Mouse (Mus musculus) liver, adult 2 months (tissue): ENCODE measurements around the gene Rplp2.

Experiments
- CTCF ChIP-seq: fragments of 200-500 bp; IDR thresholded peaks from 2 replicates; pipeline ENCODE4 v1.5.1; 2011; ENCODE audit warnings: low read depth, low read length, control low read depth
- POLR2A ChIP-seq: fragments of 200-500 bp; IDR thresholded peaks from 2 replicates; pipeline ENCODE4 v1.6.1; 2011; ENCODE audit warnings: low read length, control low read depth; ENCODE audit not compliant: insufficient read depth; ENCODE audit errors: extremely low read depth

DNA sequence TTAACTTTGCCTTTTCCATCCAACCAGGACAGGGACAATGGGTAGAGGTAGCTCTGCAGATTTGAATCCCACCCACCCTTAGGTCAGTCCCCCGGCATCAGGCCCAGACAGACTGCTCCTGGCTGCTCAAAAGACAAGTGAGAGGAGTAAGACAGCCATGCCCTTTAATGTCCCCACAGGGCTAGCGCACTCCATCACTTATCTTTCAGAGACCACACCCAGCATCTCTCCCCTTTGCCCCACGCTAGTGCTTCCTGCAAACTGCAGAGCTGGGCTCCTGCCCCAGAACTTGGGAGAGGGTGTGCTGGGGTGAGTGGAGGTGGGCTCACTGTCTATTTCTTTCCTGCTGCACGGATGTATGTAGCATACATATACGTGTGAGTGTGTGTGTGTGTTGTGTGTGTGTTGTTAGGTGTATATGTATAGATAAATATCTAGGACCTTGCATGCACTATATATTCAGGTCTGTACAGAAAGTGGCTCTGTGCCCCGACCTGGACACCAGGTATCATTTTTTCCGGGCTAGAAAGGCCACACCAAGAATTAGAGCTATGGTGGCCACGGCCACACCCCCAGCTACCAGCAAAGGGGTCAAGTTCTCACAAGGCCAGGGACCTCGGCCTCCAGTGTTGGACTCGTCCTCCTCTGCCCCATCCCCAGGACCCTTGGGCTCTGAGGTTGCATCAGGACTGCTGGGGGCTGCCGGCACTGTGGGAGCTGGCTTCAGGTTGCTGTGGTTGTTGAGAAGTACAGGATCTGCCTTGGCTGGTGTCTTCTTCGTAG, 20.0 kb upstream of the Rplp2 start:
- TF ChIP-seq CTCF, result no peak
- TF ChIP-seq POLR2A, result no peak
